Mouse (Mus musculus) olfactory bulb, adult 2 months (tissue): Measurements from ENCODE around the gene Zcchc10.
"Not testable (repeated sequence)": the region's sequence is repeated elsewhere in the genome, so short reads cannot be mapped to it uniquely, and the experiment has no call there.

Source experiments
- CTCF ChIP-seq: fragments of 200-500 bp; IDR thresholded peaks from 2 replicates; pipeline ENCODE4 v1.5.1; 2012; ENCODE audit warnings: low read depth, mild to moderate bottlenecking, low read length, moderate library complexity; ENCODE audit not compliant: insufficient read depth
- POLR2A ChIP-seq: fragments of 200-500 bp; IDR thresholded peaks from 2 replicates; pipeline ENCODE4 v1.6.1; 2012; ENCODE audit warnings: mild to moderate bottlenecking, low read depth, low read length, moderate library complexity; ENCODE audit not compliant: insufficient read depth

DNA sequence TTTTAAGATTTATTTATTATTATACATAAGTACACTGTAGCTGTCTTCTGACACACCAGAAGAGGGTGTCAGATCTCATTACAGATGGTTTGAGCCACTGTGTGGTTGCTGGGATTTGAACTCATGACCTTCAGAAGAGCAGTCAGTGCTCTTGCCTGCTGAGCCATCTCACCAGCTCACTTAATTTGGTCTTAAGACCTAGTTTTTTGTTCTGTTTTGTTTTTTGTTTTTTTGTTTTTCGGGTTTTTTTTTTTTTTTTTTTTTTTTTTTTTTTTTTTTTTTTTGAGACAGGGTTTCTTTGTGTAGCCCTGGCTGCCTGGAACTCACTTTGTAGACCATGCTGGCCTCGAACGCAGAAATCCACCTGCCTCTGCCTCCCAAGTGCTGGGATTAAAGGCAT, 5.9 kb upstream of the Zcchc10 start:
- not testable (repeated sequence) for TF ChIP-seq POLR2A, CTCF
